Mouse (Mus musculus) limb, embryonic 14.5 days (tissue): Measurements from ENCODE around the gene Lypla2. TPM values are rescaled to one million over a fixed set of nuclear protein-coding genes. Genes with fewer than 3 reads are reported as not detected.
"Not testable (repeated sequence)": the region's sequence is repeated elsewhere in the genome, so short reads cannot be mapped to it uniquely, and the experiment has no call there.

Experiments used
- ATAC-seq: fragments of 200-750 bp; cut with Nextera tagmentation; 2 replicates; pipeline ENCODE4 v1.8.0; 2017; ENCODE audit warnings: low read depth, moderate number of reproducible peaks, moderate TSS enrichment; ENCODE audit not compliant: low FRiP score
- DNase-seq: peaks from one replicate; pipeline ENCODE4 v3.0.0-alpha.2; 2015; ENCODE audit warnings: low spot score
- H3K27ac ChIP-seq: fragments of 300-500 bp; sonication (generic); replicated peaks from 2 replicates; pipeline ENCODE4 v1.5.1; 2014; ENCODE audit warnings: low read depth, mild to moderate bottlenecking, low read length, moderate library complexity, mixed read lengths
- H3K27me3 ChIP-seq: fragments of 300-500 bp; sonication (generic); 2 replicates; pipeline ENCODE4 v1.6.1; 2014; ENCODE audit warnings: low read length, mixed read lengths; ENCODE audit not compliant: control insufficient read depth, insufficient read depth
- H3K36me3 ChIP-seq: fragments of 300-500 bp; sonication (generic); 2 replicates; pipeline ENCODE4 v1.6.1; 2014; ENCODE audit warnings: mild to moderate bottlenecking, low read length, moderate library complexity, mixed read lengths; ENCODE audit not compliant: control insufficient read depth, insufficient read depth
- H3K4me1 ChIP-seq: fragments of 300-500 bp; sonication (generic); 2 replicates; pipeline ENCODE4 v1.6.1; 2014; ENCODE audit warnings: antibody characterized with exemption, low read length, mixed read lengths; ENCODE audit not compliant: control insufficient read depth, insufficient read depth
- H3K4me2 ChIP-seq: fragments of 300-500 bp; sonication (generic); replicated peaks from 2 replicates; pipeline ENCODE4 v1.6.1; 2014; ENCODE audit warnings: low read depth, mild to moderate bottlenecking, low read length, moderate library complexity; ENCODE audit not compliant: severe bottlenecking
- H3K4me3 ChIP-seq: fragments of 300-500 bp; sonication (generic); replicated peaks from 2 replicates; pipeline ENCODE4 v1.5.1; 2014; ENCODE audit warnings: low read length
- H3K9ac ChIP-seq: fragments of 300-500 bp; sonication (generic); 2 replicates; pipeline ENCODE4 v1.6.1; 2014; ENCODE audit warnings: mild to moderate bottlenecking, low read depth, low read length, moderate library complexity; ENCODE audit not compliant: severe bottlenecking
- H3K9me3 ChIP-seq: fragments of 300-500 bp; sonication (generic); 2 replicates; pipeline ENCODE4 v1.6.1; 2016; ENCODE audit warnings: low read length; ENCODE audit not compliant: control insufficient read depth
- POLR2A ChIP-seq: fragments of 200-500 bp; IDR thresholded peaks from 2 replicates; pipeline ENCODE4 v1.8.0; 2012; ENCODE audit warnings: inconsistent platforms, mild to moderate bottlenecking, moderate library complexity, borderline replicate concordance; ENCODE audit not compliant: insufficient read depth, insufficient read length; ENCODE audit errors: extremely low read depth
- WGBS: fragments of 180-500 bp; shearing (Covaris S2); extraction: QIAGEN DNeasy Blood & Tissue Kit; methylation state at CpG from one replicate; pipeline ENCODE4 v1.1.7; 2014; 5-methylcytosine and 5-hydroxymethylcytosine counted together
- polyA plus RNA-seq, 2 experiments: library from polyadenylated mRNA; depleted of rRNA in 1 of 2; stranded (reverse) in 1 of 2; unstranded in 1 of 2; fragments of >200 nt; fragmentation: Nextera tagmentation in 1 of 2; extraction: Ambion mirVana in 1 of 2; gene quantifications; 2 replicates each; pipeline versions ENCODE4 v1.2.1 to v1.2.3; 2012 to 2014

Gene Lypla2
- polyA plus RNA-seq, 2 experiments: 105 to 106 TPM

DNA sequence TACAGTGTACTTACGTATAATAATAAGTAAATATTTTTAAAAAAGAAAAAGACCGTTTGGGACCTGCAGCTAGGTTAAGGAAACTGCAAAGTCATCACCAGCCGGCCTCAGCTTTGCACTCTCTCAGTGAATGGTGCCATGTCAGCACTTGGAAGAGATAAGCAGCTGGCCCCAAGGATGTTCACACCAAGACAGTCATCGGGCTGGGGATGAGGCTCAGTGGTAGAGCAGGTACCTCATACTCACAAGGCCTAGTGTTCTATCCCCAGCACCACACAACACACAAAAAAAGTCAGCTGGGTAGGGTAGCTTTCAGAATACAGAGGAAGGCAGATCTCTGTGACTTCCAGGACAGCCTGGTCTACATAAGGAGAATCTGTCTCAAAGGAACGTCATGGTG is 12.8 kb upstream of the Lypla2 start:
- peaks cover 11% of the 10 kb centered on the region for H3K4me1 ChIP-seq
- no peaks in the 10 kb centered on the region for H3K27me3 ChIP-seq
- TF ChIP-seq POLR2A: no peak
- DNase-seq: no peak
- no peaks in the 10 kb centered on the region for H3K9me3 ChIP-seq
- ATAC-seq: no peak
- 91% methylated on average over 5 of the region's 5 CpGs for WGBS
- H3K4me3 ChIP-seq: no peak overlapping the region
- peaks cover 37% of the 10 kb centered on the region for H3K36me3 ChIP-seq
- H3K9ac ChIP-seq: no peak overlapping the region
- H3K27ac ChIP-seq: no peak overlapping the region
- peak overlapping the region; percentile 79; the same call in 1 of the 2 replicates for H3K4me2 ChIP-seq

DNA sequence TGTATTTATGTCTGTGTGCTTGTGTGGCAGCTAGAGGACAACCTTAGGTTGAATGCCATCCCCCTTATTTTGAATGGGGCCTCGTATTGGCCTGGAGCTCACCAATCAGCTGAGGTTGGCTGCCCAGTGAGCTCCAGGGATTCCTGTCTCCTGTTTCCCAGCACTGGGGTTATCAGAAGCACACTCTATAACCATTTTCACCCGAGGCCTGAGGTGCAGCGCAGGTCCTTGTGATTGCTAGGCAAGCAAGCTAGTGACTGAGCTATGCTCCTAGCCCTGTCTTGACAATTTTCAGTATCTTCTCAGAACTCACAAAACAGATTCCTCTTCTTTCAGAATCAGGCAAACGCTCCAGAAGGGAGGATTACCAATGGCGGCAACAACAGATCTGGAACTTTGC is 12.1 kb upstream of the Lypla2 start:
- no peaks in the 10 kb centered on the region for H3K27me3 ChIP-seq

DNA sequence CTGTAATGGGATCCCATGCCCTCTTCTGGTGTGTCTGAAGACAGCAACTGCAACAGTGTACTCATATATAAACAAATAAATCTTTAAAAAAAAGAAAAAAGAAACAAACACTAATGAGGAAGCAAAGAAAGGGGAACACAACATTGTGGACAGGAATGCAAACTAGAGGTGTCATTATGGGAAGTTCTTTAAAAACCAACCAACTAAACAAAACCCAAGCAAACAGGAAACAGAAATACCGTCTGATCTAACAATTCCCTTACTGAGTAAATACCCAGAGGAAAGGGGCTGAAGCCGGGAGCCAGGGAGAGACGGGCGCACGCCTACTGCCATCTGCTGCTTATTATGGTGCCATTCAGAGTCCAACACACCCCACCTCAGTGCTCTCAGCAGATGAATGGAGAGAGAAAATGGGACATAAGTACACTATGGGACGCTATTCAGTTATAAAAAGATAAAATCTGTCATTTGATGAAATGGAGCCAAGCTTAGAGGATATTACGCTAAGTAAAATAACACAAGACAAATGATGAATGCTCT is 9.2 kb upstream of the Lypla2 start:
- Histone ChIP-seq H3K27ac (no peak overlapping the region), H3K9ac (no peak overlapping the region), H3K36me3 (peaks cover 60% of the 10 kb centered on the region), H3K4me1 (peaks cover 8% of the 10 kb centered on the region), H3K4me2 (no peak overlapping the region), H3K4me3 (no peak overlapping the region), H3K27me3 (no peaks in the 10 kb centered on the region), H3K9me3 (no peaks in the 10 kb centered on the region)
- DNase-seq (no peak), ATAC-seq (no peak)
- 77% methylated on average over 7 of the region's 7 CpGs for WGBS
- TF ChIP-seq POLR2A: no peak

More for the DNA sequence above, 12.1 kb upstream of the Lypla2 start:
- no peak overlapping the region for H3K27ac ChIP-seq
- H3K36me3 ChIP-seq: peaks cover 37% of the 10 kb centered on the region
- DNase-seq (no peak), ATAC-seq (no peak)
- no peak overlapping the region for H3K4me3 ChIP-seq
- no peak for TF ChIP-seq POLR2A
- H3K4me1 ChIP-seq: peaks cover 11% of the 10 kb centered on the region
- no peak overlapping the region for H3K9ac ChIP-seq
- 87% methylated on average over 5 of the region's 5 CpGs for WGBS
- H3K4me2 ChIP-seq: no peak overlapping the region
- no peaks in the 10 kb centered on the region for H3K9me3 ChIP-seq

DNA sequence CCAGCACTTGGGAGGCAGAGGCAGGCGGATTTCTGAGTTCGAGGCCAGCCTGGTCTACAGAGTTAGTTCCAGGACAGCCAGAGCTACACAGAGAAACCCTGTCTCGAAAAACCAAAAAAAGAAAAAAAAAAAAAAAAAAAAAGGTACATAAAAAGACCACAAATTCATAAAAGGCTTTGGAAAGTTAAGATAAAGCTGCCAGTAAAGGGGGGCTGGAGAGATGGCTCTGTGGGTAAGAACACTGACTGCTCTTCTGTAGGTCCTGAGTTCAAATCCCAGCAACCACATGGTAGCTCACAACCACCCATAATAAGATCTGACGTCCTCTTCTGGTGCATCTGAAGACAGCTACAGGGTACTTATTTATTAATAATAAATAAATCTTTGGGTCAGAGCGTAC is 7.8 kb upstream of the Lypla2 start:
- H3K9me3 ChIP-seq, H3K4me3 ChIP-seq, ATAC-seq, DNase-seq, H3K9ac ChIP-seq, H3K4me2 ChIP-seq, H3K4me1 ChIP-seq, H3K27me3 ChIP-seq, H3K27ac ChIP-seq: not testable (repeated sequence)
- WGBS: 96% methylated on average over 5 of the region's 5 CpGs
- H3K36me3 ChIP-seq: peaks cover 72% of the 10 kb centered on the region

DNA sequence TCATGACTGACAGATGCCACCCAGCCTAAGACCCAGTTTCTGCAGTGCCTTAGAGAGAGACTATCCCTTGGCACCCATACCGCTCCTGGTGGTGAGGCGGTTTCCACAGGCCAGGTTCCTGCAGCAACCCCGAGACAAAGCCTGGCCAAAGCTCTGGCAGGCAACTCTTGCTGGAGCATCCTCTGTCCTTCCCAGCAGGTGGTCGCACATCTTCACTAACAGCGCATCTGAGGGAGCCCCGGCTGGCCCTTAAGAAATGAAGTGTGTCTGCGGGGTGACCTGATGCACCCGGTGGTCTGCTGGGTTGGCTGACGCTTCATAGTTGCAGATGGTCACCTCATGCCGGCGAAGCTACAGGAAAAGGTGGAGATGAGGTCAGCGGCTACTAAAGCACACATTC is 3.7 kb upstream of the Lypla2 start:
- no peak for TF ChIP-seq POLR2A
- Histone ChIP-seq H3K36me3 (peaks cover 50% of the 10 kb centered on the region), H3K9me3 (no peaks in the 10 kb centered on the region), H3K4me3 (no peak overlapping the region), H3K27me3 (no peaks in the 10 kb centered on the region), H3K4me1 (peaks cover 7% of the 10 kb centered on the region), H3K4me2 (no peak overlapping the region), H3K9ac (no peak overlapping the region), H3K27ac (no peak overlapping the region)
- DNase-seq (no peak), ATAC-seq (no peak)
- WGBS: 93% methylated on average over 12 of the region's 12 CpGs
